Mouse (Mus musculus) hindbrain, postnatal 0 days (tissue): ENCODE data around the gene BC005624. TPM values are rescaled to one million over a fixed set of nuclear protein-coding genes. Genes with fewer than 3 reads are reported as not detected.

Source experiments
- ATAC-seq: fragments of 200-750 bp; cut with Nextera tagmentation; 2 replicates; pipeline ENCODE4 v1.8.0; 2017; ENCODE audit warnings: mild to moderate bottlenecking, moderate TSS enrichment, moderate library complexity
- DNase-seq: peaks from one replicate; pipeline ENCODE4 v3.0.0-alpha.2; 2015; ENCODE audit warnings: low spot score
- H3K27ac ChIP-seq: fragments of 300-500 bp; sonication (generic); 2 replicates; pipeline ENCODE4 v1.5.1; 2014; ENCODE audit warnings: mild to moderate bottlenecking
- H3K27me3 ChIP-seq: fragments of 300-500 bp; sonication (generic); 2 replicates; pipeline ENCODE4 v1.6.1; 2014; ENCODE audit warnings: low read length, mixed read lengths; ENCODE audit not compliant: insufficient read depth
- H3K36me3 ChIP-seq: fragments of 300-500 bp; sonication (generic); 2 replicates; pipeline ENCODE4 v1.6.1; 2014; ENCODE audit warnings: low read length, mixed read lengths; ENCODE audit not compliant: insufficient read depth
- H3K4me1 ChIP-seq: fragments of 300-500 bp; sonication (generic); 2 replicates; pipeline ENCODE4 v1.6.1; 2014; ENCODE audit warnings: antibody characterized with exemption, low read length, mixed read lengths; ENCODE audit not compliant: insufficient read depth
- H3K4me2 ChIP-seq: fragments of 300-500 bp; sonication (generic); 2 replicates; pipeline ENCODE4 v1.6.1; 2014; ENCODE audit warnings: low read depth, mild to moderate bottlenecking, low read length, moderate library complexity, mixed read lengths
- H3K4me3 ChIP-seq: fragments of 300-500 bp; sonication (generic); 2 replicates; pipeline ENCODE4 v1.5.1; 2014; ENCODE audit warnings: low read length
- H3K9ac ChIP-seq: fragments of 300-500 bp; sonication (generic); replicated peaks from 2 replicates; pipeline ENCODE4 v1.6.1; 2014; ENCODE audit warnings: mild to moderate bottlenecking, low read length, moderate library complexity, mixed read lengths
- H3K9me3 ChIP-seq: fragments of 300-500 bp; sonication (generic); 2 replicates; pipeline ENCODE4 v1.6.1; 2016; ENCODE audit warnings: low read length, mixed read lengths
- CTCF ChIP-seq: IDR thresholded peaks from 2 replicates; pipeline ENCODE4 v1.5.1; 2016; ENCODE audit warnings: antibody characterized with exemption, control low read depth, low read depth
- WGBS: fragments of 180-500 bp; shearing (Covaris S2); extraction: QIAGEN DNeasy Blood & Tissue Kit; methylation state at CpG from one replicate; pipeline ENCODE4 v1.1.7; 2014; 5-methylcytosine and 5-hydroxymethylcytosine counted together
- polyA plus RNA-seq: library from polyadenylated mRNA; unstranded; fragments of >200 nt; fragmentation: Nextera tagmentation; extraction: Ambion mirVana; gene quantifications from 2 replicates; pipeline ENCODE4 v1.2.1, GENCODE M21; 2015
- total RNA-seq: library from RNA; depleted of rRNA; stranded (reverse); fragments of >200 nt; gene quantifications from 2 replicates; pipeline ENCODE4 v1.2.3, GENCODE M21; 2014

The BC005624 gene
- total and polyA plus RNA-seq, 2 experiments from 2014 or later = 22.2 to 84.8 TPM

GRCm38 (mm10) chr2:30983024-30983423 is 1.0 kb upstream of the BC005624 start:
- H3K9ac ChIP-seq = peak overlapping the region; percentile 54; the same call in 1 of the 2 replicates
- no peak for TF ChIP-seq CTCF
- H3K27ac ChIP-seq = peak overlapping the region; percentile 65; the same call in 1 of the 2 replicates
- no peaks in the 10 kb centered on the region for H3K27me3 ChIP-seq
- no peak for ATAC-seq
- no peaks in the 10 kb centered on the region for H3K4me1 ChIP-seq
- peak; percentile 25 for DNase-seq
- H3K36me3 ChIP-seq = peaks cover 14% of the 10 kb centered on the region
- peak overlapping the region; percentile 62 for H3K4me2 ChIP-seq
- H3K9me3 ChIP-seq = no peaks in the 10 kb centered on the region
- 41% methylated on average over 7 of the region's 7 CpGs for WGBS
- H3K4me3 ChIP-seq = peak overlapping the region; percentile 84

- DNase-seq (peak; percentile 95), ATAC-seq (peak; percentile 96)
- Histone ChIP-seq H3K27ac (peak within 1 kb of the TSS; percentile 79), H3K4me1 (peaks cover 12% of the 10 kb centered on the region), H3K4me2 (peak within 1 kb of the TSS; percentile 92), H3K9me3 (no peaks in the 10 kb centered on the region), H3K4me3 (peak within 1 kb of the TSS; percentile 63), H3K27me3 (no peaks in the 10 kb centered on the region), H3K36me3 (peaks cover 20% of the 10 kb centered on the region), H3K9ac (peak within 1 kb of the TSS; percentile 78)
- TF ChIP-seq CTCF = peak; percentile 23; the same call in 1 of the 2 replicates
- 2% methylated on average over 56 of the region's 59 CpGs for WGBS
These were observed 14.4 kb downstream of the BC005624 start, which contains the start of gene Tor1a for GRCm38 (mm10) chr2:30967352-30968327. TSS of gene Tor1a (minus strand) at chr2:30967933.

GRCm38 (mm10) chr2:30966826-30967225 is 15.2 kb downstream of the BC005624 start:
- WGBS = 23% methylated on average over 16 of the region's 16 CpGs
- ATAC-seq = 0 out of 2 replicates have a peak, but pooled peaks have one; percentile 7

GRCm38 (mm10) chr2:30965627-30966026 is 16.4 kb downstream of the BC005624 start:
- H3K27ac ChIP-seq = no peak overlapping the region
- peaks cover 38% of the 10 kb centered on the region for H3K36me3 ChIP-seq
- H3K4me2 ChIP-seq = no peak overlapping the region
- WGBS = 93% methylated on average over 8 of the region's 8 CpGs
- ATAC-seq (no peak), DNase-seq (no peak)
- H3K4me1 ChIP-seq = peaks cover 12% of the 10 kb centered on the region
- H3K9me3 ChIP-seq = no peaks in the 10 kb centered on the region
- no peak overlapping the region for H3K9ac ChIP-seq
- TF ChIP-seq CTCF = no peak
- H3K27me3 ChIP-seq = no peaks in the 10 kb centered on the region
- H3K4me3 ChIP-seq = no peak overlapping the region

More at GRCm38 (mm10) chr2:30966826-30967225, 15.2 kb downstream of the BC005624 start:
- DNase-seq = peak; percentile 42
- no peak for TF ChIP-seq CTCF
- H3K36me3 ChIP-seq = peaks cover 28% of the 10 kb centered on the region
- H3K4me2 ChIP-seq = peak overlapping the region; percentile 92
- peak overlapping the region; percentile 78 for H3K9ac ChIP-seq
- H3K4me3 ChIP-seq = peak overlapping the region; percentile 63
- H3K27ac ChIP-seq = peak overlapping the region; percentile 79; the same call in 1 of the 2 replicates
- H3K27me3 ChIP-seq = no peaks in the 10 kb centered on the region
- H3K4me1 ChIP-seq = peaks cover 12% of the 10 kb centered on the region
- no peaks in the 10 kb centered on the region for H3K9me3 ChIP-seq

GRCm38 (mm10) chr2:30962570-30963254 is 19.3 kb downstream of the BC005624 start:
- ATAC-seq (no peak), DNase-seq (no peak)
- Histone ChIP-seq H3K4me2 (no peak overlapping the region), H3K36me3 (peaks cover 66% of the 10 kb centered on the region), H3K27me3 (no peaks in the 10 kb centered on the region), H3K9me3 (no peaks in the 10 kb centered on the region), H3K9ac (no peak overlapping the region), H3K27ac (no peak overlapping the region), H3K4me3 (no peak overlapping the region), H3K4me1 (peaks cover 12% of the 10 kb centered on the region)
- WGBS = 91% methylated on average over 11 of the region's 11 CpGs
- TF ChIP-seq CTCF = no peak

GRCm38 (mm10) chr2:30959856-30960255 is 22.1 kb downstream of the BC005624 start:
- H3K4me2 ChIP-seq = no peak overlapping the region
- no peak for ATAC-seq
- H3K4me1 ChIP-seq = peaks cover 2% of the 10 kb centered on the region; the same call in 1 of the 2 replicates
- H3K36me3 ChIP-seq = peaks cover 90% of the 10 kb centered on the region
- 36% methylated on average over 5 of the region's 5 CpGs for WGBS
- H3K9me3 ChIP-seq = no peaks in the 10 kb centered on the region
- H3K4me3 ChIP-seq = no peak overlapping the region
- no peak for TF ChIP-seq CTCF
- H3K27ac ChIP-seq = no peak overlapping the region
- no peaks in the 10 kb centered on the region for H3K27me3 ChIP-seq
- H3K9ac ChIP-seq = no peak overlapping the region
- no peak for DNase-seq
